Mouse (Mus musculus) small intestine, adult 2 months (tissue): ENCODE data around the gene Brf1. TPM values are rescaled to one million over a fixed set of nuclear protein-coding genes. Genes with fewer than 3 reads are reported as not detected.

ENCODE experiments used
- H3K27ac ChIP-seq: fragments of 200-500 bp; 2 replicates; pipeline ENCODE4 v1.5.1; 2012; ENCODE audit warnings: low read depth, low read length, control low read depth, inconsistent platforms; ENCODE audit not compliant: insufficient read depth
- H3K27me3 ChIP-seq: fragments of 200-500 bp; 2 replicates; pipeline ENCODE4 v1.6.1; 2012; ENCODE audit warnings: mild to moderate bottlenecking, moderate library complexity, low read length, inconsistent platforms; ENCODE audit not compliant: control insufficient read depth, insufficient read depth
- H3K36me3 ChIP-seq: fragments of 200-500 bp; 2 replicates; pipeline ENCODE4 v1.6.1; 2012; ENCODE audit warnings: mild to moderate bottlenecking, low read length, control low read depth, inconsistent platforms; ENCODE audit not compliant: control insufficient read depth, insufficient read depth
- H3K4me1 ChIP-seq: fragments of 200-500 bp; 2 replicates; pipeline ENCODE4 v1.6.1; 2012; ENCODE audit warnings: low read length, inconsistent platforms, mixed read lengths; ENCODE audit not compliant: control insufficient read depth, insufficient read depth, insufficient read length
- H3K4me3 ChIP-seq: fragments of 200-500 bp; 2 replicates; pipeline ENCODE4 v1.5.1; 2012; ENCODE audit warnings: low read depth, mild to moderate bottlenecking, control low read depth, inconsistent platforms, low read length, moderate library complexity
- CTCF ChIP-seq: fragments of 200-500 bp; IDR thresholded peaks from 2 replicates; pipeline ENCODE4 v1.5.1; 2012; ENCODE audit warnings: low read depth, mild to moderate bottlenecking, control low read depth, inconsistent platforms, low read length, moderate library complexity, mixed read lengths; ENCODE audit not compliant: insufficient replicate concordance, insufficient read length; ENCODE audit errors: extremely low read depth
- POLR2A ChIP-seq: fragments of 200-500 bp; IDR thresholded peaks from 2 replicates; pipeline ENCODE4 v1.6.1; 2012; ENCODE audit warnings: low read depth, mild to moderate bottlenecking, control low read depth, inconsistent platforms, low read length, moderate library complexity
- WGBS: fragments of 180-500 bp; shearing (Covaris S2); methylation state at CpG from one replicate; pipeline ENCODE4 v1.1.7; 2018; 5-methylcytosine and 5-hydroxymethylcytosine counted together
- polyA plus RNA-seq: library from polyadenylated mRNA; depleted of rRNA; stranded (reverse); fragments of >200 nt; gene quantifications from 2 replicates; pipeline ENCODE4 v1.2.3, GENCODE M21; 2012

Brf1 gene
- polyA plus RNA-seq, 1 experiment = 95.6 TPM

- no peak for TF ChIP-seq CTCF
- TF ChIP-seq POLR2A = no peak
- WGBS = 76% methylated on average over 9 of the region's 9 CpGs
- no peak overlapping the region for H3K4me3 ChIP-seq
- H3K4me1 ChIP-seq = peaks cover 21% of the 10 kb centered on the region
- no peaks in the 10 kb centered on the region for H3K27me3 ChIP-seq
- H3K27ac ChIP-seq = peak overlapping the region; percentile 9; the same call in 1 of the 2 replicates
- no peaks in the 10 kb centered on the region for H3K36me3 ChIP-seq
Observed at GRCm38 (mm10) chr12:113030993-113031392, 30.5 kb upstream of the Brf1 start.

- TF ChIP-seq CTCF = no peak
- no peak for TF ChIP-seq POLR2A
- no peak overlapping the region for H3K4me3 ChIP-seq
- H3K4me1 ChIP-seq = peaks cover 21% of the 10 kb centered on the region
- 24% methylated on average over 4 of the region's 4 CpGs for WGBS
- no peaks in the 10 kb centered on the region for H3K36me3 ChIP-seq
- H3K27me3 ChIP-seq = no peaks in the 10 kb centered on the region
- H3K27ac ChIP-seq = no peak overlapping the region
Observed at GRCm38 (mm10) chr12:113030046-113030445, 29.5 kb upstream of the Brf1 start.

- Histone ChIP-seq H3K36me3 (no peaks in the 10 kb centered on the region), H3K4me1 (peaks cover 21% of the 10 kb centered on the region), H3K4me3 (no peak overlapping the region), H3K27ac (no peak overlapping the region), H3K27me3 (no peaks in the 10 kb centered on the region)
- WGBS = 83% methylated on average over 9 of the region's 9 CpGs
- TF ChIP-seq POLR2A = no peak
- no peak for TF ChIP-seq CTCF
Observed at GRCm38 (mm10) chr12:113028898-113029297, 28.4 kb upstream of the Brf1 start.

- no peak overlapping the region for H3K27ac ChIP-seq
- H3K4me3 ChIP-seq = no peak overlapping the region
- TF ChIP-seq POLR2A (no peak), CTCF (no peak)
- 86% methylated on average over 5 of the region's 5 CpGs for WGBS
- no peaks in the 10 kb centered on the region for H3K27me3 ChIP-seq
- no peaks in the 10 kb centered on the region for H3K36me3 ChIP-seq
- peaks cover 21% of the 10 kb centered on the region for H3K4me1 ChIP-seq
Observed at GRCm38 (mm10) chr12:113028067-113028466, 27.6 kb upstream of the Brf1 start.

- 94% methylated on average over 2 of the region's 2 CpGs for WGBS
- Histone ChIP-seq H3K36me3 (no peaks in the 10 kb centered on the region), H3K4me1 (peaks cover 21% of the 10 kb centered on the region), H3K27me3 (no peaks in the 10 kb centered on the region), H3K27ac (no peak overlapping the region), H3K4me3 (no peak overlapping the region)
- no peak for TF ChIP-seq POLR2A
- TF ChIP-seq CTCF = no peak
Observed at GRCm38 (mm10) chr12:113027495-113027894, 27.0 kb upstream of the Brf1 start.

- 96% methylated on average over 1 of the region's 1 CpGs for WGBS
- H3K4me3 ChIP-seq = no peak overlapping the region
- TF ChIP-seq CTCF (no peak), POLR2A (no peak)
- H3K36me3 ChIP-seq = no peaks in the 10 kb centered on the region
- H3K27me3 ChIP-seq = no peaks in the 10 kb centered on the region
- H3K4me1 ChIP-seq = peaks cover 21% of the 10 kb centered on the region
- no peak overlapping the region for H3K27ac ChIP-seq
Observed at GRCm38 (mm10) chr12:113026557-113026956, 26.1 kb upstream of the Brf1 start.

GRCm38 (mm10) chr12:113023082-113023481 is 22.6 kb upstream of the Brf1 start:
- no peak overlapping the region for H3K4me3 ChIP-seq
- no peak for TF ChIP-seq POLR2A
- no peak for TF ChIP-seq CTCF
- H3K27me3 ChIP-seq = no peaks in the 10 kb centered on the region
- peaks cover 10% of the 10 kb centered on the region for H3K4me1 ChIP-seq
- WGBS = 79% methylated on average over 4 of the region's 4 CpGs
- H3K27ac ChIP-seq = no peak overlapping the region
- peaks cover 4% of the 10 kb centered on the region for H3K36me3 ChIP-seq

- no peak overlapping the region for H3K27ac ChIP-seq
Observed at GRCm38 (mm10) chr12:113021488-113021887, 21.0 kb upstream of the Brf1 start.

More at GRCm38 (mm10) chr12:113021488-113021887, 21.0 kb upstream of the Brf1 start:
- TF ChIP-seq POLR2A (no peak), CTCF (no peak)
- Histone ChIP-seq H3K27me3 (no peaks in the 10 kb centered on the region), H3K36me3 (peaks cover 4% of the 10 kb centered on the region), H3K4me1 (peaks cover 15% of the 10 kb centered on the region), H3K4me3 (no peak overlapping the region)
